Mouse (Mus musculus): ENCODE measurements around the gene Twf2.
A peak's percentile ranks its signal among the peaks of the same experiment; 100 is the strongest.

DNA sequence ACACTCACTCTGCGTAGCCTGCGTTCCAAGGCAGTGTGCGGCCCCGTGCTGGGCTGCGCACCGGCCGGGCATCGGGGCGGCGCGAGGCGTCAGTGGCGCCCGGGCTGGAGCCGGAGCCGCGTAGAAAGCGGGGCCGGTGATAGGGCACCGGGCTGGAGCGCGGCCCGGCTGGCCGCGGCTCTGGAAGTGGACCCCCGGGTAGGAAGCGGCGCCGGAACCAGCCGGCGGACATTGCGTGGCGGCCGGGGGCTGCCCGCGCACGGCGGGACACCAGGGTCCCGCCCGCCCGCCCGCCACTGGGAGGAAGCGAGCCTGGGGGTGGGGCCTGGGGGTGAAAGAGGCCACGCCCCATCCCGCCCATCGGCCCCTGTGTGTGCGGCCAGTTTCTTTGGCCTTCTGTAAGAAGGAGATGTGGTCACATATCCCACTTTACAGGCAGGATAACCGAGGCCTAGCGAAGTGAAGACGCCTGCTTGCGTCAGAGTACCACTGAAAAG, 3.9 kb upstream of the Twf2 start:
- TF ChIP-seq POLR2A (IDR thresholded peaks at IDR 0.05; ENCODE audit: insufficient read depth, low read length) (peak; percentile 95), CTCF (IDR thresholded peaks at IDR 0.05; ENCODE audit: low read depth, low read length) (no peak), EP300 (IDR thresholded peaks at IDR 0.05; ENCODE audit: insufficient read depth, low read depth, low read length) (no peak)

All from ES-Bruce4 (cell line).